Mouse (Mus musculus): ENCODE data around the gene Mms19.

The Mms19 gene

GRCm38 (mm10) chr19:41980819-41981594 is at the start of gene Mms19:
Gene Mms19, minus strand, starts transcription at chr19:41981157.
- peak; percentile 99 for DNase-seq

GRCm38 (mm10) chr19:42026158-42026557 is 45.2 kb upstream of the Mms19 start:
- DNase-seq: peak; percentile 84

DNA sequence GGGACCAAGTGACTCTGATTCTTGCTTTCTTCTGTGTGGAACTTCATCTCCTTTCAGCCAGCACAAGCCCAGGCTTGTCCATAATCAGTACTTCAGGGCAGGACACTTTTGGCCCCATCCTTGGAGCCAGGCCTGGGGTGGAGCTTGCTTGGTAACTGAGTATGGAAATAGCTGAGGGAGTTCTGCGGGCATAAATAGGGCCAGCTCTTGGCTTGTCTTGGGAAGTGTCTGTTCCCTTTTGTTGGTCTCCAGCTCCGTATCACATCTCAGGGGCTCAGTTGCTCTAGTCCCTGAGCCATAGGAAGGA is 41.5 kb upstream of the Mms19 start:
- DNase-seq: no peak

GRCm38 (mm10) chr19:42021681-42022541 is 41.0 kb upstream of the Mms19 start:
- DNase-seq: peak; percentile 50

- DNase-seq: no peak
Measured at GRCm38 (mm10) chr19:42019011-42019522, 38.1 kb upstream of the Mms19 start.

GRCm38 (mm10) chr19:42017399-42018247 is 36.7 kb upstream of the Mms19 start:
- DNase-seq: peak; percentile 72

- DNase-seq: no peak
Measured at GRCm38 (mm10) chr19:42016840-42017239, 35.9 kb upstream of the Mms19 start.

DNA sequence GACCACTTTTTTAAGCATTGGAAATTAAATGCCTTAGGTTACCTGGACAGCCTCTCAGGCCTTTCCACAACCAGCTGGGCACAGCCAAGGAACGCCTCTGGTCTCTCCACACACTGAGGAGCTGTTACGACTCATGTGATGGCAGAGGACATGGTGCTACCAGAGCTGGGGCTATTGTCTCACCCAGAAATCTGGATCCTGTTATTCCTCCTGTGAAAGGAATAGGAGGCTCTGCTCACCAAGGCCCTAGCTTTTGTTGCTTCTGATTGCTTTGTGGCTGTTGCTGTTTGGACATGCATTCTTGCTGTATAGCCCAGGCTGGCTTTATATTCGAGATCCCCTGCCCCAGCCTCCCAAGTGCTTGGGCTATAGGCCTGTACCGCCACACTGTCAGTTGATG is 35.3 kb upstream of the Mms19 start:
- DNase-seq: no peak

GRCm38 (mm10) chr19:42015001-42015400 is 34.0 kb upstream of the Mms19 start:
- no peak for DNase-seq

- DNase-seq: no peak
Measured at GRCm38 (mm10) chr19:42014231-42014825, 33.4 kb upstream of the Mms19 start.

DNA sequence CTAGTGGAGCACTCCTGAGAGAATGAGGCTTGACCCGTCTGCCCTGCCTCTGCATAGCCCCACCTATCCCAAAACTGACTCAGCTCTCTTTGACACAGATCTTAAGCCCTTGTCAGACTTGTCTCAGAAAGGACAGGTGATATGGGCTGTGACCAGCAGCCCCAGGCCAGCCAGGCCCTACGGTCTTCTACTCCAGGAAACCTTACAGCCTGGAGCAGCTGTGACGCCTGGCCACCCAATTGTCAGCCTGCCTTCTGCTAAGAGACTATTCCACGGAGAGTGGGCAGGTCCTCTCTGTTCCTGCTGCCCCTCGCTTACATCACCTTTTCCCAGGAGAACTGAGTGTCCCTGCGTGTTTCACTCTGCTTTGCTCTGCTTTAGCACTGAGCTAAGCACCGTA is 30.2 kb upstream of the Mms19 start:
- DNase-seq: no peak

DNA sequence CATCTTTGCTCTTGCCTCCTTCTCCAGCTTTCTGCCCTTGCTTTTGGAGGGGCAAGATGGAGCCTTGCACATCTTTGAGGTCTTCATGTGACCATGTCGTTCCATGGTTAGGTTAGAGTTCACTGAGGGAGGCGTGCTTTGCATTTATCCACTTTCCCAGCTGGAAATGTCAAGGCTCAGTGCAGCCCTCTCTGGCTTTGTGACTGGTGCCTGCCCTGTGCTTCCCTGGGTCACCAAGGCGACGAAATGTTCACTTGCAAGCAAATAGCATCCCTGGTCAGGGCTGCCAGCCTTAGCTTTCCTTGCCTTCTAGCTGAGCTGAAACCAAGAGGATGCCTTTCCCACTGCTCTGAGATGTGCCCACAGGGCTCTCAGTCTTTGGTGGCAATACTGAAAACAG is 29.5 kb upstream of the Mms19 start:
- DNase-seq: no peak

GRCm38 (mm10) chr19:42009067-42009466 is 28.1 kb upstream of the Mms19 start:
- DNase-seq: no peak

- DNase-seq: no peak
Measured at GRCm38 (mm10) chr19:42008586-42008985, 27.6 kb upstream of the Mms19 start.

DNA sequence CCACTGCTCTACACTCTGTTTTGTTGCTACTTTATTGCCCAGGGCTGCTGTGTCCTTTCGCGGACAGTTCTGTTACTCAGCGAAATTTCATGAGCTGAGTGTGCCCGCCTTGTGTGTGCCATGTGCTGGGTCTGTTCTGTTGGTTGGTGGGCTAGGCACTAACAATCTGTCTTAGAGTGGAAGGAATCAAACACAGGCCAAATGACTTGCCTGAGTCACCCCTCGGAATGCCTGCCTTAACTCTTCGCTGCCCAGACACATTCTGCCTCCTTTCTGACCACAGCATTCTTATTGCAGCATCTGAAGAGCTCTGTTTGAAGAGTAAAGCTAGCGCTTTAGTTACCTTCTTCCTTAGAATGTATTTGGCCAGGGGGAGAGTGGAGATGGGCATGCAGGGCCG is 25.6 kb upstream of the Mms19 start:
- DNase-seq: no peak

GRCm38 (mm10) chr19:42005616-42006015 is 24.7 kb upstream of the Mms19 start:
- no peak for DNase-seq

DNA sequence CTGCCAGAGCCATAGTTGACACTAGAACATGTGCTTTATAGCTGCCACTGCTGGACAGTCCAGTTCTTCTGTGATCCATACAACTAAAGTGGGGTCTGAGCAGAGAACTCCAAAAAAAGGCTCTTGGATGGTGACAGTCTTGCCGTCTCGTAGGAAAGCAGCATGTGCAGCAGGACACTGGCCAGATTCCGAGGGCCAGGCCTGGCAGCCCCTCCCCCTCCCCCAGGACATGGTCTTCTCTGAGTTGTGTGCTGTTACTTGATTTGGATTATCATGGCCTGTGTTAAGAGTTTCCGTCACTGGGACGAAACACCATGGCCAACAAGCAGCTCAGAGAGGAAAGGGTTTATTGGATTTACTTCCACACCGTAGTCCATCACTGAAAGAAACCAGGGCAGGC is 23.3 kb upstream of the Mms19 start:
- no peak for DNase-seq

DNA sequence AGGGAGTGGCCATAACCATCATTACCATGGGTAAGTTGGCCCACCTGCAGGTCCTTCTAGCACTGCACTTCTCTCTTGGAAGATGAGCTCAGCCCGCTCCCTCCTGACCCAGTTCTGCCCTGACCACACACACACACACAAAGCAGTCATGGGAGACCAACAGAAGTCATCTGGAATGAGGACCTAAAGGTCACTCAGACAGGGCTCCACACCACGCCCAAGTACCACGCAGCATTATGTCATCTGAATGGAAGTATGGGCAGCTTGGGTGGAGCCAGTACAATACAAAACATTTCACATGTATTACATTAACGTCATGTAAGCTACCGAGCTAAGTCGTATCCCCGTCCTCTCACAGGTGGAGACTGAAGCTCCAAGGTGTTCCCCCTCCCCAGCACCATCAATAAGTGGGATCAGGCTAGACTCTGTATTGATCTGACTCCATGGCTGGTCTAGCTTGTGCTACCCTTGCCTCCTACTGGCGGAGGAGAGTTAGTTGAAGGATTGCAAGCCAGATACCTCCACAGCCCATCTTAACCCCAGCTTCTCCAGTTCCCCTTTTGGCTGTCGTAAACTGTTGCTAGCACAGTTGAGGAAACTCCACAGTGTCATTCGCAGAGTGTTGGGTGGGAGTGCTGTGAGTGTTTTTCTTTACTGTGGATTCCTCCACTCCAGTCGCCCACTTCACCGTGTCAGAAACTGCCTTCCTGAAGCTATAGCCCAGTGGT is 20.5 kb upstream of the Mms19 start:
- DNase-seq: no peak

- no peak for DNase-seq
Measured at GRCm38 (mm10) chr19:42000446-42000958, 19.5 kb upstream of the Mms19 start.

DNA sequence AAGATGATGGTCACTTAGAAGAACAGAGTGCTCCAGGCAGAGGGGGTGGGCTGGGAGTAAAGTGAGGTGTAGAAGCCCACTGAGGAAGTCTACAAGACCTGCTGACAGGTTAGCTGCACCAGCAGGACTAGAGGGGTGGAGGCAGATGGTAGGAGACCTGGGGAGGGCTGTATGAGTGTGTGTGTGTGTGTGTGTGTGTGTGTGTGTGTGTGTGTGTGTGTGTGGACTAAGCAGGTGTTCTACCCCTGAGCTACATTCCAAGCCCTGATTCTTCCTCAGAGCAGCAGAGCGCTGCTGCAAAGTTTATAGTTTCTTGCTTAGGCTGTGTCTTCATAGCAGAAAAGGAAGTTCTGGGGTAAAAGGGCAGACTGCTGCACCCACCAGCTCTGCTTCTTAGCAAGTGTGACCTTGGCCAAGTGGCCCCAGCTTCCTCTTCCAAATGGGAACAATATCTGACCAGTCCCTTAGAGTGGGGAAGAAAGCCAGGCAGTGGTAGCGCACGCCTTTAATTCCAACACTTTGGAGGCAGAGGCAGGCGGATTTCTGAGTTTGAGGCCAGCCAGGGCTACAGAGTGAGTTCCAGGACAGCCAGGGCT is 18.8 kb upstream of the Mms19 start:
- no peak for DNase-seq

Measured in retina, postnatal 1 day (tissue).